Mouse (Mus musculus): ENCODE data around the gene Tedc2. TPM values are rescaled to one million over a fixed set of nuclear protein-coding genes. Genes with fewer than 3 reads are reported as not detected.

Gene Tedc2
- polyA plus RNA-seq, 1 experiment, result 24.5 TPM

DNA sequence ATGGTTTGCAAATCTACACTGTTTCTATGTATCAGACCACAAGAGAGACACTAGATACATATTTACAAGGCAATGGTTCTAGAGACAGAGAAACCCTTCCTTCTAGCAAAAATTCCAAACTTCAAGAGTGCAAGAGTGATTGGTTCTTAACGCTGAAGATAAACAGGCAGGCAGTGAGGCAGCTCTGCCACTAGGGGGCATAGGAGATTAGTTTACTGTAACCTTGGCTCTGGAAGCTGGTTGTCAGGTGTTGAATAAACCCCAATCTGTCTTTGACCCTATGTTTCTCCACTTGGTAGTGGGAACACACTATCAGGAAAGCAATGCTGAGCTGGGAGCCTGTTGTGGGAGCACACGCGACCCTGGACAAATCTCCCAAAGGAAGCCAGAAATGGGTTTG, 47.2 kb downstream of the Tedc2 start:
- Histone ChIP-seq H3K36me3 (ENCODE audit: control insufficient read depth, insufficient read depth, low read length, poor library complexity, severe bottlenecking) (no peaks in the 10 kb centered on the region), H3K27ac (ENCODE audit: insufficient read depth, low read length) (no peak overlapping the region), H3K4me3 (ENCODE audit: low read depth, low read length) (no peak overlapping the region), H3K4me1 (ENCODE audit: control insufficient read depth, insufficient read depth, low read length) (peaks cover 1% of the 10 kb centered on the region), H3K27me3 (ENCODE audit: control insufficient read depth, insufficient read depth, low read length, poor library complexity, severe bottlenecking) (no peaks in the 10 kb centered on the region), H3K9ac (ENCODE audit: low read depth, poor library complexity, severe bottlenecking) (no peak overlapping the region), H3K9me3 (replicated peaks; ENCODE audit: control insufficient read depth, insufficient read depth, low read length, poor library complexity, severe bottlenecking) (no peaks in the 10 kb centered on the region)
- TF ChIP-seq EP300 (IDR thresholded peaks at IDR 0.05; ENCODE audit: insufficient read depth, low read depth, low read length) (no peak), CTCF (IDR thresholded peaks at IDR 0.05; ENCODE audit: low read depth, low read length) (peak; percentile 42), POLR2A (IDR thresholded peaks at IDR 0.05; ENCODE audit: insufficient read depth, low read length) (no peak)

DNA sequence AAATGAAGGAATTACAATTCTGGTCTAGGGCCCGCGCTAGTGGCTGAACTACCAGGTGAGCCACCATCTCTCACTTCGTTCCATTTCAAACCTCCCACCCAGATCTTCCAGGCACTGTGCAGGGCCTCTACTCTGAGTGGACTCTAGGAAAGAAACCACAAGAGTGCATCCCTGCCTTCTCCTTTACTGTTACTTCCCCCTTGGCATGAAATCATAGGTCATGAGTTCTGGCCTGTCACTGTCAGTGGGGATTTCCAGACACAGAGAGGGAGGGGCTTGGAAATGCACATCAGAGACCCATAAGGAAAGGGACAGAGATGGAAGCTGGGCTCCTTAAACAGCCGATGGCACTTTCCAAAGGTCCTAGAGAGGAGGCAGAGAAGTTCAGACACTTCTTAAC, 48.9 kb downstream of the Tedc2 start:
- H3K9ac ChIP-seq (ENCODE audit: low read depth, poor library complexity, severe bottlenecking), result no peak overlapping the region
- H3K4me3 ChIP-seq (ENCODE audit: low read depth, low read length), result no peak overlapping the region
- H3K36me3 ChIP-seq (ENCODE audit: control insufficient read depth, insufficient read depth, low read length, poor library complexity, severe bottlenecking), result peaks cover 9% of the 10 kb centered on the region
- TF ChIP-seq EP300 (IDR thresholded peaks at IDR 0.05; ENCODE audit: insufficient read depth, low read depth, low read length), result no peak
- TF ChIP-seq POLR2A (IDR thresholded peaks at IDR 0.05; ENCODE audit: insufficient read depth, low read length), result no peak
- no peak for TF ChIP-seq CTCF (IDR thresholded peaks at IDR 0.05; ENCODE audit: low read depth, low read length)
- no peaks in the 10 kb centered on the region for H3K9me3 ChIP-seq (replicated peaks; ENCODE audit: control insufficient read depth, insufficient read depth, low read length, poor library complexity, severe bottlenecking)
- no peak overlapping the region for H3K27ac ChIP-seq (ENCODE audit: insufficient read depth, low read length)
- peaks cover 6% of the 10 kb centered on the region for H3K4me1 ChIP-seq (ENCODE audit: control insufficient read depth, insufficient read depth, low read length)
- no peaks in the 10 kb centered on the region for H3K27me3 ChIP-seq (ENCODE audit: control insufficient read depth, insufficient read depth, low read length, poor library complexity, severe bottlenecking)

DNA sequence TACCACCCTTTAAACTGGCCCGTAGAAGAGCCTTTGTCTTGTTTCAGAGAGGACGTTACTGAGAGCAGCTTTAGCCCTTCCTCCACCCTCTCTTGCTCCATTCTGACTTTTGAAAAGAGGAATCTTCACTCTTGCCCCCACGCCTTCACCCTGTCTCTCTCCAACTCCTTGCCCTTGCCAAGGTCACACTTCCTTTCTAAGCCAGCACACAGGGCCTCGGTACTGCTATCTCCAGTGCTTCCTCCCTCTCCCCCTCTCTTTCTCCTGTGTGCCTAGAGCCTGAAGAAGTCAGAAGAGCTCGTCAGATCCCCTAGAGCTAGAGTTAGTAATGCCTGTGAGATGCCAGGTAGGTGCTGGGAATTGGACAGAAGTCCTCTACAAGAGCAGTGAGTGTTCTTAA, 49.9 kb downstream of the Tedc2 start:
- H3K36me3 ChIP-seq (ENCODE audit: control insufficient read depth, insufficient read depth, low read length, poor library complexity, severe bottlenecking), result peaks cover 13% of the 10 kb centered on the region
- no peaks in the 10 kb centered on the region for H3K9me3 ChIP-seq (replicated peaks; ENCODE audit: control insufficient read depth, insufficient read depth, low read length, poor library complexity, severe bottlenecking)
- no peak overlapping the region for H3K4me3 ChIP-seq (ENCODE audit: low read depth, low read length)
- TF ChIP-seq EP300 (IDR thresholded peaks at IDR 0.05; ENCODE audit: insufficient read depth, low read depth, low read length) (no peak), POLR2A (IDR thresholded peaks at IDR 0.05; ENCODE audit: insufficient read depth, low read length) (no peak), CTCF (IDR thresholded peaks at IDR 0.05; ENCODE audit: low read depth, low read length) (no peak)
- no peaks in the 10 kb centered on the region for H3K27me3 ChIP-seq (ENCODE audit: control insufficient read depth, insufficient read depth, low read length, poor library complexity, severe bottlenecking)
- H3K27ac ChIP-seq (ENCODE audit: insufficient read depth, low read length), result no peak overlapping the region
- H3K4me1 ChIP-seq (ENCODE audit: control insufficient read depth, insufficient read depth, low read length), result peaks cover 6% of the 10 kb centered on the region
- H3K9ac ChIP-seq (ENCODE audit: low read depth, poor library complexity, severe bottlenecking), result no peak overlapping the region

DNA sequence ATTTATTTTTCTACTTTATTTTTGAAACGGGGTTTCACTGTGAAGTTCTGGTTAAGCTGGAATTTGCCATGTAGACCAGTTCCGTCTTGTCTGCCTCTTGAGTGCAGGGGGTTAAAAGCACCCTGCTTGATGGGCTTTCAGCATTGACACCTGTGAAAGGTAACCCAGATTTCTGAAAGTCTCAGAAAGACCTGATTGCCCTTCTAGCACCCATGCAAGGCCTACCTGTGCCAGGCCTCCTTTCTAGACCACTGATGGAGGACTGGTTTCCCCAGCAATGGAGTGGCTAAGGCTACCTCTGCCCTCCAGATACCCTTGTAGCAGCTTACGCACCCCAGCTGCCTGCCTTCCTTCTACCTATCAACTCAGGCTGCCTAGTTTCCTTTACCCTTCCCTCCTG, 50.5 kb downstream of the Tedc2 start:
- peak overlapping the region; percentile 42; the same call in 1 of the 2 replicates for H3K27ac ChIP-seq (ENCODE audit: insufficient read depth, low read length)
- H3K36me3 ChIP-seq (ENCODE audit: control insufficient read depth, insufficient read depth, low read length, poor library complexity, severe bottlenecking), result peaks cover 13% of the 10 kb centered on the region
- TF ChIP-seq EP300 (IDR thresholded peaks at IDR 0.05; ENCODE audit: insufficient read depth, low read depth, low read length) (no peak), POLR2A (IDR thresholded peaks at IDR 0.05; ENCODE audit: insufficient read depth, low read length) (no peak), CTCF (IDR thresholded peaks at IDR 0.05; ENCODE audit: low read depth, low read length) (no peak)
- H3K9ac ChIP-seq (ENCODE audit: low read depth, poor library complexity, severe bottlenecking), result peak overlapping the region; percentile 77
- no peaks in the 10 kb centered on the region for H3K9me3 ChIP-seq (replicated peaks; ENCODE audit: control insufficient read depth, insufficient read depth, low read length, poor library complexity, severe bottlenecking)
- H3K27me3 ChIP-seq (ENCODE audit: control insufficient read depth, insufficient read depth, low read length, poor library complexity, severe bottlenecking), result no peaks in the 10 kb centered on the region
- H3K4me1 ChIP-seq (ENCODE audit: control insufficient read depth, insufficient read depth, low read length), result peaks cover 6% of the 10 kb centered on the region
- H3K4me3 ChIP-seq (ENCODE audit: low read depth, low read length), result peak overlapping the region; percentile 73

DNA sequence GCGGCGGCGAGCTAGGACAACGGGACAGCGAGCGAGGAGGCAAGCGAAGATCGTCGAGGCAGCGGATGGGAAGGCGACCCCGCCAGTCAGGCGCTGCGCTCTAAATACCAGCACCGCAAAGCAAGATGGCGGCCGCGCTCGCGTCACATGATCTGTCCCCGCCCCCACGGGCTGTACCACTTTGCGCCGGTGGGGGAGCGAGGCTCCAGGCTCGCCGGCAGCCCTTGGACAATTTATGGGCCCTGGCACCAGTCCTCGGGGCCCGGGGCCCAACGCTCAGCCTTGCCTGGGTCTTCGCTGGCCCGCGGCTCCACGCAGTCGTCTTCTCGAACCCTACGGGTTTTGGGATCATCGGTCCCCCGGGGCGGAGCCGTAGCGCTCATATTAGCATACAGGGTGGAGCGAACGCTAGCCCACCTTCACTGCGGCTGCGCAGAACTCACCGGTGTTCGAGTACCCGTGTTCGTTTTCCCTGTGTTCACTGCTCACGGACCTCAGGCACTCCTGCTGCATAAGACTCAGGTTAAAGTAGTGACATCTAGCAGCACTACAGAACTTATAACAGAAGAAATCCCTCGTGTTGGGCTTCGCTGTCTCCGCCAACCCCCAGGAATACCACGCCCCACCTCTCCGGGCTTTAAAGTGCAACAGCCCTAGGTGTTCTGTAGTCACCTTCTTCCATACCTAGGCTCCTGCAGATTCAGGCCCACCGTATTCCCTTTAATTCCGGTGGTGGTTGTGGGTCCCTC, 51.2 kb downstream of the Tedc2 start, which contains the start of gene Atp6v0c:
Gene Atp6v0c (minus strand): TSS at position 386 of the 749 bp plus-strand sequence.
- H3K27me3 ChIP-seq (ENCODE audit: control insufficient read depth, insufficient read depth, low read length, poor library complexity, severe bottlenecking), result no peaks in the 10 kb centered on the region
- TF ChIP-seq POLR2A (IDR thresholded peaks at IDR 0.05; ENCODE audit: insufficient read depth, low read length) (peak; percentile 95), EP300 (IDR thresholded peaks at IDR 0.05; ENCODE audit: insufficient read depth, low read depth, low read length) (0 out of 2 replicates have a peak, but pooled peaks have one; percentile 5), CTCF (IDR thresholded peaks at IDR 0.05; ENCODE audit: low read depth, low read length) (no peak)
- no peaks in the 10 kb centered on the region for H3K9me3 ChIP-seq (replicated peaks; ENCODE audit: control insufficient read depth, insufficient read depth, low read length, poor library complexity, severe bottlenecking)
- H3K9ac ChIP-seq (ENCODE audit: low read depth, poor library complexity, severe bottlenecking), result peak within 1 kb of the TSS; percentile 77
- H3K4me3 ChIP-seq (ENCODE audit: low read depth, low read length), result peak within 1 kb of the TSS; percentile 73
- peak within 1 kb of the TSS; percentile 55 for H3K27ac ChIP-seq (ENCODE audit: insufficient read depth, low read length)
- peaks cover 6% of the 10 kb centered on the region for H3K4me1 ChIP-seq (ENCODE audit: control insufficient read depth, insufficient read depth, low read length)
- peaks cover 13% of the 10 kb centered on the region for H3K36me3 ChIP-seq (ENCODE audit: control insufficient read depth, insufficient read depth, low read length, poor library complexity, severe bottlenecking)

DNA sequence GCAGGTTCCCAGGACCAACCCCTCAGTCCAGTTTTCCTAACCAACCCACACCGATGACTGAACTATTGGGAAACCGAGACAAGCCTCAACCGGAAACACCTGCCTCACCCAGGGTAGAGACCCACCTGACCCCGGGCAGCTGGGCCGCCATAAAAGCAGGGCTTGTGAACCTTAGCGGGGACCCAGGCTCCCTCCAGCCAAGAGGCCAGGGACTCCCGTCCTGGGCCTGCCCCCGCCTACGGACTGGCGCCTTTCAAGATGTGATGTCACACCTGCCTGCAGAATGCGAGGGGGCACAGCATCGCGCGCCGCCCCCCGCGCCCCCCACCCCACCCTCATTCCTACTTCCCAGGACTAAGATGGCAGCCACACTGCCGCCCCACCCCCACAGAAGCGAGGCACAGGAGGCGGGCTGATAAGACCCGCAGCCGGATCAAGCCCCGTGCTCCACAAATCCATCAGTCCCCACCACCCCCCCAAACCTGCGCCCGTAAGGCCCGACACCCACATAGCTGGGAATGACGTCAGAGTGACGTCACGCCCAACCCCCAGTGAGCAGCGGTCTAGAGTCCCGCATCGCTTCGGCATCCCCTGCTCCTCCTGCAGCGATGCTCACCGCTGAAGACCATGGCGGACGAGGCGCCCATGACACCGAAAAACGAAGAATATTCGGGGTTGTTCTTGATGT, 51.9 kb downstream of the Tedc2 start:
- Histone ChIP-seq H3K27me3 (ENCODE audit: control insufficient read depth, insufficient read depth, low read length, poor library complexity, severe bottlenecking) (no peaks in the 10 kb centered on the region), H3K27ac (ENCODE audit: insufficient read depth, low read length) (peak overlapping the region; percentile 55), H3K4me1 (ENCODE audit: control insufficient read depth, insufficient read depth, low read length) (peaks cover 6% of the 10 kb centered on the region), H3K9ac (ENCODE audit: low read depth, poor library complexity, severe bottlenecking) (peak overlapping the region; percentile 77), H3K9me3 (replicated peaks; ENCODE audit: control insufficient read depth, insufficient read depth, low read length, poor library complexity, severe bottlenecking) (no peaks in the 10 kb centered on the region), H3K36me3 (ENCODE audit: control insufficient read depth, insufficient read depth, low read length, poor library complexity, severe bottlenecking) (peaks cover 13% of the 10 kb centered on the region), H3K4me3 (ENCODE audit: low read depth, low read length) (peak overlapping the region; percentile 73)
- no peak for TF ChIP-seq POLR2A (IDR thresholded peaks at IDR 0.05; ENCODE audit: insufficient read depth, low read length)
- 0 out of 2 replicates have a peak, but pooled peaks have one; percentile 1 for TF ChIP-seq EP300 (IDR thresholded peaks at IDR 0.05; ENCODE audit: insufficient read depth, low read depth, low read length)
